Mouse (Mus musculus) embryonic facial prominence, embryonic 14.5 days (tissue): ENCODE measurements around the gene Nt5c2. TPM values are rescaled to one million over a fixed set of nuclear protein-coding genes. Genes with fewer than 3 reads are reported as not detected.
A peak's percentile ranks its signal among the peaks of the same experiment; 100 is the strongest.

Experiments used
- ATAC-seq: fragments of 200-750 bp; cut with Nextera tagmentation; 2 replicates; pipeline ENCODE4 v1.8.0; 2017; ENCODE audit warnings: low read depth, moderate number of reproducible peaks, moderate TSS enrichment
- DNase-seq: peaks from one replicate; pipeline ENCODE4 v3.0.0-alpha.2; 2015; ENCODE audit warnings: low spot score
- H3K27ac ChIP-seq: fragments of 300-500 bp; sonication (generic); replicated peaks from 2 replicates; pipeline ENCODE4 v1.5.1; 2014; ENCODE audit warnings: low read depth, mild to moderate bottlenecking, low read length, moderate library complexity
- H3K27me3 ChIP-seq: fragments of 300-500 bp; sonication (generic); replicated peaks from 2 replicates; pipeline ENCODE4 v1.6.1; 2014; ENCODE audit warnings: low read length; ENCODE audit not compliant: control insufficient read depth, insufficient read depth
- H3K36me3 ChIP-seq: fragments of 300-500 bp; sonication (generic); 2 replicates; pipeline ENCODE4 v1.6.1; 2014; ENCODE audit warnings: low read length, mixed read lengths; ENCODE audit not compliant: control insufficient read depth, insufficient read depth
- H3K4me1 ChIP-seq: fragments of 300-500 bp; sonication (generic); 2 replicates; pipeline ENCODE4 v1.6.1; 2014; ENCODE audit warnings: antibody characterized with exemption, low read length; ENCODE audit not compliant: control insufficient read depth, insufficient read depth
- H3K4me2 ChIP-seq: fragments of 300-500 bp; sonication (generic); 2 replicates; pipeline ENCODE4 v1.6.1; 2014; ENCODE audit warnings: low read depth, mild to moderate bottlenecking, low read length, moderate library complexity, mixed read lengths
- H3K4me3 ChIP-seq: fragments of 300-500 bp; sonication (generic); 2 replicates; pipeline ENCODE4 v1.5.1; 2014; ENCODE audit warnings: low read depth, mild to moderate bottlenecking, low read length
- H3K9ac ChIP-seq: fragments of 300-500 bp; sonication (generic); 2 replicates; pipeline ENCODE4 v1.6.1; 2014; ENCODE audit warnings: low read depth, mild to moderate bottlenecking, low read length, moderate library complexity, mixed read lengths
- H3K9me3 ChIP-seq: fragments of 300-500 bp; sonication (generic); 2 replicates; pipeline ENCODE4 v1.6.1; 2016; ENCODE audit warnings: low read length; ENCODE audit not compliant: control insufficient read depth
- WGBS: fragments of 180-500 bp; shearing (Covaris S2); extraction: QIAGEN DNeasy Blood & Tissue Kit; methylation state at CpG from one replicate; pipeline ENCODE4 v1.1.7; 2014; 5-methylcytosine and 5-hydroxymethylcytosine counted together
- polyA plus RNA-seq: library from polyadenylated mRNA; unstranded; fragments of >200 nt; fragmentation: Nextera tagmentation; extraction: Ambion mirVana; gene quantifications from 2 replicates; pipeline ENCODE4 v1.2.1, GENCODE M21; 2014

Nt5c2 gene
- polyA plus RNA-seq, 1 experiment from 2014 or later, result 66.3 TPM

- Histone ChIP-seq H3K27me3 (no peaks in the 10 kb centered on the region), H3K4me1 (no peaks in the 10 kb centered on the region), H3K4me3 (no peak overlapping the region), H3K9ac (0 out of 2 replicates have a peak overlapping the region, but pooled peaks have one; percentile 3), H3K4me2 (no peak overlapping the region), H3K36me3 (no peaks in the 10 kb centered on the region), H3K9me3 (no peaks in the 10 kb centered on the region), H3K27ac (no peak overlapping the region)
- DNase-seq (no peak), ATAC-seq (no peak)
- 58% methylated on average over 8 of the region's 8 CpGs for WGBS
Measured at GRCm38 (mm10) chr19:46971051-46971689, 43.8 kb downstream of the Nt5c2 start.

GRCm38 (mm10) chr19:46970121-46970729 lies 44.7 kb downstream of the Nt5c2 start:
- 53% methylated on average over 13 of the region's 13 CpGs for WGBS
- no peaks in the 10 kb centered on the region for H3K4me1 ChIP-seq
- no peaks in the 10 kb centered on the region for H3K9me3 ChIP-seq
- H3K4me2 ChIP-seq, result no peak overlapping the region
- ATAC-seq (peak; percentile 45; the same call in 1 of the 2 replicates), DNase-seq (no peak)
- H3K9ac ChIP-seq, result no peak overlapping the region
- H3K27ac ChIP-seq, result no peak overlapping the region
- no peak overlapping the region for H3K4me3 ChIP-seq
- no peaks in the 10 kb centered on the region for H3K36me3 ChIP-seq
- H3K27me3 ChIP-seq, result no peaks in the 10 kb centered on the region

GRCm38 (mm10) chr19:46969286-46969985 lies 45.5 kb downstream of the Nt5c2 start:
- H3K36me3 ChIP-seq, result no peaks in the 10 kb centered on the region
- DNase-seq, result no peak
- H3K27me3 ChIP-seq, result no peaks in the 10 kb centered on the region
- no peak for ATAC-seq
- H3K27ac ChIP-seq, result no peak overlapping the region
- WGBS, result 76% methylated on average over 22 of the region's 22 CpGs
- H3K4me3 ChIP-seq, result no peak overlapping the region
- H3K4me1 ChIP-seq, result no peaks in the 10 kb centered on the region
- H3K9me3 ChIP-seq, result no peaks in the 10 kb centered on the region
- no peak overlapping the region for H3K4me2 ChIP-seq
- H3K9ac ChIP-seq, result no peak overlapping the region

GRCm38 (mm10) chr19:46968833-46969232 lies 46.1 kb downstream of the Nt5c2 start:
- H3K4me3 ChIP-seq, result no peak overlapping the region
- WGBS, result 86% methylated on average over 5 of the region's 5 CpGs
- no peak for DNase-seq
- H3K9ac ChIP-seq, result no peak overlapping the region
- ATAC-seq, result no peak
- H3K9me3 ChIP-seq, result no peaks in the 10 kb centered on the region
- no peaks in the 10 kb centered on the region for H3K36me3 ChIP-seq
- no peak overlapping the region for H3K27ac ChIP-seq
- H3K27me3 ChIP-seq, result no peaks in the 10 kb centered on the region
- H3K4me1 ChIP-seq, result no peaks in the 10 kb centered on the region
- no peak overlapping the region for H3K4me2 ChIP-seq

- H3K36me3 ChIP-seq, result no peaks in the 10 kb centered on the region
- no peaks in the 10 kb centered on the region for H3K9me3 ChIP-seq
- DNase-seq (peak; percentile 47), ATAC-seq (no peak)
- no peak overlapping the region for H3K4me3 ChIP-seq
- no peak overlapping the region for H3K27ac ChIP-seq
- WGBS, result 60% methylated on average over 4 of the region's 4 CpGs
- H3K4me1 ChIP-seq, result peaks cover 4% of the 10 kb centered on the region
- no peak overlapping the region for H3K9ac ChIP-seq
- no peak overlapping the region for H3K4me2 ChIP-seq
- no peaks in the 10 kb centered on the region for H3K27me3 ChIP-seq
Measured at GRCm38 (mm10) chr19:46967861-46968260, 47.1 kb downstream of the Nt5c2 start.

GRCm38 (mm10) chr19:46966330-46966729 lies 48.6 kb downstream of the Nt5c2 start:
- no peak overlapping the region for H3K9ac ChIP-seq
- peaks cover 9% of the 10 kb centered on the region for H3K4me1 ChIP-seq
- no peaks in the 10 kb centered on the region for H3K27me3 ChIP-seq
- WGBS, result 91% methylated on average over 6 of the region's 6 CpGs
- no peaks in the 10 kb centered on the region for H3K36me3 ChIP-seq
- no peak overlapping the region for H3K4me3 ChIP-seq
- no peak overlapping the region for H3K27ac ChIP-seq
- DNase-seq (no peak), ATAC-seq (no peak)
- H3K4me2 ChIP-seq, result no peak overlapping the region
- no peaks in the 10 kb centered on the region for H3K9me3 ChIP-seq

GRCm38 (mm10) chr19:46965496-46965895 lies 49.5 kb downstream of the Nt5c2 start:
- Histone ChIP-seq H3K9ac (no peak overlapping the region), H3K4me2 (no peak overlapping the region), H3K27ac (no peak overlapping the region), H3K4me3 (no peak overlapping the region), H3K4me1 (peaks cover 14% of the 10 kb centered on the region), H3K9me3 (no peaks in the 10 kb centered on the region), H3K36me3 (no peaks in the 10 kb centered on the region), H3K27me3 (no peaks in the 10 kb centered on the region)
- no peak for DNase-seq
- no peak for ATAC-seq

GRCm38 (mm10) chr19:46964353-46964752 lies 50.6 kb downstream of the Nt5c2 start:
- no peak for DNase-seq
- no peak overlapping the region for H3K9ac ChIP-seq
- no peak overlapping the region for H3K4me3 ChIP-seq
- H3K4me1 ChIP-seq, result peaks cover 25% of the 10 kb centered on the region
- WGBS, result 61% methylated on average over 9 of the region's 9 CpGs
- H3K27me3 ChIP-seq, result no peaks in the 10 kb centered on the region
- no peaks in the 10 kb centered on the region for H3K36me3 ChIP-seq
- ATAC-seq, result no peak
- H3K27ac ChIP-seq, result no peak overlapping the region
- no peak overlapping the region for H3K4me2 ChIP-seq
- H3K9me3 ChIP-seq, result no peaks in the 10 kb centered on the region
